Mouse (Mus musculus): Measurements from ENCODE around the gene Asxl1. TPM values are rescaled to one million over a fixed set of nuclear protein-coding genes. Genes with fewer than 3 reads are reported as not detected.
"Not testable (repeated sequence)": the region's sequence is repeated elsewhere in the genome, so short reads cannot be mapped to it uniquely, and the experiment has no call there.

Gene Asxl1
- polyA plus RNA-seq, 1 experiment from 2014 or later = 11.3 TPM

GRCm38 (mm10) chr2:153346221-153347182, 873 bp downstream of the Asxl1 start:
- no peaks in the 10 kb centered on the region for H3K36me3 ChIP-seq
- peak overlapping the region; percentile 91 for H3K9ac ChIP-seq
- no peaks in the 10 kb centered on the region for H3K27me3 ChIP-seq (replicated peaks)
- peak; percentile 59 for ATAC-seq (ENCODE audit: insufficient read depth, low FRiP score, low read depth)
- peak overlapping the region; percentile 99 for H3K27ac ChIP-seq
- under 1% methylated on average over 52 of the region's 76 CpGs for WGBS
- H3K4me1 ChIP-seq = peaks cover 19% of the 10 kb centered on the region
- peak overlapping the region; percentile 81 for H3K4me3 ChIP-seq (replicated peaks)
- H3K4me2 ChIP-seq = peak overlapping the region; percentile 67
- no peaks in the 10 kb centered on the region for H3K9me3 ChIP-seq

GRCm38 (mm10) chr2:153347183-153347781, 1.7 kb downstream of the Asxl1 start:
- Histone ChIP-seq H3K27ac (peak overlapping the region; percentile 99), H3K9me3 (no peaks in the 10 kb centered on the region), H3K27me3 (replicated peaks) (no peaks in the 10 kb centered on the region), H3K9ac (peak overlapping the region; percentile 91; the same call in 1 of the 2 replicates), H3K4me1 (peaks cover 19% of the 10 kb centered on the region), H3K4me2 (peak overlapping the region; percentile 67), H3K4me3 (replicated peaks) (peak overlapping the region; percentile 81), H3K36me3 (0 out of 2 replicates have a peak, but pooled peaks cover 3% of the 10 kb centered on the region)
- WGBS = 2% methylated on average over 9 of the region's 9 CpGs
- ATAC-seq (ENCODE audit: insufficient read depth, low FRiP score, low read depth) = no peak

- 39% methylated on average over 6 of the region's 6 CpGs for WGBS
- Histone ChIP-seq H3K9me3 (no peaks in the 10 kb centered on the region), H3K4me2 (peak overlapping the region; percentile 67), H3K4me3 (replicated peaks) (peak overlapping the region; percentile 81), H3K36me3 (peaks cover 8% of the 10 kb centered on the region; the same call in 1 of the 2 replicates), H3K27ac (no peak overlapping the region), H3K27me3 (replicated peaks) (no peaks in the 10 kb centered on the region), H3K9ac (no peak overlapping the region), H3K4me1 (peaks cover 19% of the 10 kb centered on the region)
- ATAC-seq (ENCODE audit: insufficient read depth, low FRiP score, low read depth) = no peak
Measured at GRCm38 (mm10) chr2:153348100-153348831, 2.6 kb downstream of the Asxl1 start.

- no peak for ATAC-seq (ENCODE audit: insufficient read depth, low FRiP score, low read depth)
- Histone ChIP-seq H3K9ac (no peak overlapping the region), H3K27ac (peak overlapping the region; percentile 63), H3K36me3 (peaks cover 15% of the 10 kb centered on the region; the same call in 1 of the 2 replicates), H3K9me3 (no peaks in the 10 kb centered on the region), H3K4me1 (peaks cover 14% of the 10 kb centered on the region), H3K4me3 (replicated peaks) (no peak overlapping the region), H3K27me3 (replicated peaks) (no peaks in the 10 kb centered on the region), H3K4me2 (peak overlapping the region; percentile 32)
- WGBS = 29% methylated on average over 6 of the region's 6 CpGs
Measured at GRCm38 (mm10) chr2:153350552-153351181, 5.0 kb downstream of the Asxl1 start.

GRCm38 (mm10) chr2:153354648-153355047, 9.0 kb downstream of the Asxl1 start:
- peaks cover 14% of the 10 kb centered on the region for H3K4me1 ChIP-seq
- ATAC-seq (ENCODE audit: insufficient read depth, low FRiP score, low read depth) = no peak
- no peak overlapping the region for H3K4me3 ChIP-seq (replicated peaks)
- no peaks in the 10 kb centered on the region for H3K9me3 ChIP-seq
- no peak overlapping the region for H3K9ac ChIP-seq
- no peak overlapping the region for H3K27ac ChIP-seq
- no peak overlapping the region for H3K4me2 ChIP-seq
- no peaks in the 10 kb centered on the region for H3K27me3 ChIP-seq (replicated peaks)
- WGBS = 85% methylated on average over 2 of the region's 2 CpGs
- H3K36me3 ChIP-seq = peaks cover 33% of the 10 kb centered on the region

GRCm38 (mm10) chr2:153356784-153357183, 11.2 kb downstream of the Asxl1 start:
- no peaks in the 10 kb centered on the region for H3K9me3 ChIP-seq
- H3K4me1 ChIP-seq = no peaks in the 10 kb centered on the region
- H3K4me3 ChIP-seq (replicated peaks) = no peak overlapping the region
- no peaks in the 10 kb centered on the region for H3K27me3 ChIP-seq (replicated peaks)
- no peak overlapping the region for H3K27ac ChIP-seq
- H3K9ac ChIP-seq = no peak overlapping the region
- H3K4me2 ChIP-seq = no peak overlapping the region
- peaks cover 36% of the 10 kb centered on the region for H3K36me3 ChIP-seq
- no peak for ATAC-seq (ENCODE audit: insufficient read depth, low FRiP score, low read depth)
- 96% methylated on average over 4 of the region's 4 CpGs for WGBS

GRCm38 (mm10) chr2:153361101-153361710, 15.6 kb downstream of the Asxl1 start:
- H3K36me3 ChIP-seq = peaks cover 26% of the 10 kb centered on the region

GRCm38 (mm10) chr2:153364531-153364930, 18.9 kb downstream of the Asxl1 start:
- not testable (repeated sequence) for H3K4me3 ChIP-seq (replicated peaks); H3K4me2 ChIP-seq; H3K27me3 ChIP-seq (replicated peaks); ATAC-seq (ENCODE audit: insufficient read depth, low FRiP score, low read depth); H3K9ac ChIP-seq; H3K9me3 ChIP-seq; H3K27ac ChIP-seq; H3K4me1 ChIP-seq
- 92% methylated on average over 14 of the region's 14 CpGs for WGBS
- H3K36me3 ChIP-seq = peaks cover 28% of the 10 kb centered on the region

More at GRCm38 (mm10) chr2:153361101-153361710, 15.6 kb downstream of the Asxl1 start:
- Histone ChIP-seq H3K4me3 (replicated peaks) (no peak overlapping the region), H3K9ac (no peak overlapping the region), H3K9me3 (no peaks in the 10 kb centered on the region), H3K27me3 (replicated peaks) (no peaks in the 10 kb centered on the region), H3K4me2 (no peak overlapping the region), H3K27ac (no peak overlapping the region), H3K4me1 (no peaks in the 10 kb centered on the region)
- 84% methylated on average over 1 of the region's 1 CpGs for WGBS
- no peak for ATAC-seq (ENCODE audit: insufficient read depth, low FRiP score, low read depth)

- Histone ChIP-seq H3K4me3 (replicated peaks) (no peak overlapping the region), H3K9me3 (no peaks in the 10 kb centered on the region), H3K4me2 (no peak overlapping the region), H3K36me3 (peaks cover 18% of the 10 kb centered on the region), H3K9ac (no peak overlapping the region), H3K4me1 (no peaks in the 10 kb centered on the region), H3K27ac (no peak overlapping the region), H3K27me3 (replicated peaks) (no peaks in the 10 kb centered on the region)
- no peak for ATAC-seq (ENCODE audit: insufficient read depth, low FRiP score, low read depth)
Measured at GRCm38 (mm10) chr2:153370871-153371270, 25.2 kb downstream of the Asxl1 start.

- H3K27me3 ChIP-seq (replicated peaks) = no peaks in the 10 kb centered on the region
- H3K27ac ChIP-seq = no peak overlapping the region
- no peak overlapping the region for H3K9ac ChIP-seq
- H3K36me3 ChIP-seq = 0 out of 2 replicates have a peak, but pooled peaks cover 2% of the 10 kb centered on the region
- H3K4me3 ChIP-seq (replicated peaks) = no peak overlapping the region
- WGBS = 78% methylated on average over 2 of the region's 2 CpGs
- H3K4me2 ChIP-seq = no peak overlapping the region
- ATAC-seq (ENCODE audit: insufficient read depth, low FRiP score, low read depth) = no peak
- H3K4me1 ChIP-seq = no peaks in the 10 kb centered on the region
- no peaks in the 10 kb centered on the region for H3K9me3 ChIP-seq
Measured at GRCm38 (mm10) chr2:153375380-153375779, 29.8 kb downstream of the Asxl1 start.

- Histone ChIP-seq H3K36me3 (peaks cover 7% of the 10 kb centered on the region; the same call in 1 of the 2 replicates), H3K27ac (no peak overlapping the region), H3K9ac (no peak overlapping the region), H3K4me2 (no peak overlapping the region), H3K9me3 (no peaks in the 10 kb centered on the region), H3K27me3 (replicated peaks) (no peaks in the 10 kb centered on the region), H3K4me1 (no peaks in the 10 kb centered on the region), H3K4me3 (replicated peaks) (no peak overlapping the region)
- 97% methylated on average over 1 of the region's 1 CpGs for WGBS
- ATAC-seq (ENCODE audit: insufficient read depth, low FRiP score, low read depth) = no peak
Measured at GRCm38 (mm10) chr2:153380479-153380878, 34.9 kb downstream of the Asxl1 start.
